Mouse (Mus musculus) embryo, embryonic 10.5 days (tissue): Measurements from ENCODE around the gene Chka.

Experiments
- DNase-seq: peaks from one replicate; pipeline ENCODE4 v3.0.0-alpha.2; 2015; ENCODE audit warnings: low spot score

Gene Chka

DNA sequence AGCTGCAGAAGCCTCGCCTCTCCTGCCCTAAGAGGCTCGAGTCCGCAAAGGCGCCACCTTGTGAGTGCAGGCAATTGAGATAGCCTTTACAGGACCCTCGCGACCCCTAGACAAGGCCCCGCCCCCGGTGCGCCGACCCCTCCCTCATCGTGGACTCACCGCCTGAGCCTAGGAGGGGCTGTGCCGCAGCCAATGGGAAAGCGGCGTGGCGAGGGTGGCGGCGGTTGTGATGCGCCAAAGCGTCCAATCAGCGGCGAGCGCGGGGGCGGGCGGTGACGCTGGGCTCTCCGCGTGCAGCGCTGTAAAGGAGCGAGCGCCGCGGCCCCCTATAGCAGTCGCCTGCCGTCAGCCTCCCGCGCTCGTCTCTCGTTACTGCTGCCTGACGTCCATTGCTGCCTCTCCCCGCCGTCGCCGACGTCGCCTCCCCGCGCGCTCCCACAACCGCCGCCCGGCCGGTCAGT, at the start of gene Chka:
TSS of gene Chka (plus strand) at position 272 of the 461 bp plus-strand sequence.
- peak; percentile 98 for DNase-seq

DNA sequence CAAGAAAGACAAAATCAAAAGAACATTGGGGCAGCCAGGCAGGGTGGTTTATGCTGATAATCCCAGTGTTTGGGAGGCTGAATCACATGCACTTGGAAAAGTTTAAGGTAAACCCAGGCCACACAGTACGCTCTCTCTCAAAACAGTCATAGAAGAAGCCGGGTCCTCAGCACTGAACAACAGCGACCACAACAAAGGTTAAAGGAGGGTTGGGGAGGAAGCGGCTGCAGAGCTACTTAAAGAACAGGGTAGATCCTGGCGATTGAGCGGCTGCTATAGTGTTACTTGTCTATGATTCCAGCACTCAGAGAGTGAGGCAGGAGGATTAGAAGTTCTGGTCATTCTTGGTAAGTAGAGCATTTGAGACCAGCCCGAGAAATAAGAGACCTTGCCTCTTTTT, 46.0 kb upstream of the Chka start:
- no peak for DNase-seq

DNA sequence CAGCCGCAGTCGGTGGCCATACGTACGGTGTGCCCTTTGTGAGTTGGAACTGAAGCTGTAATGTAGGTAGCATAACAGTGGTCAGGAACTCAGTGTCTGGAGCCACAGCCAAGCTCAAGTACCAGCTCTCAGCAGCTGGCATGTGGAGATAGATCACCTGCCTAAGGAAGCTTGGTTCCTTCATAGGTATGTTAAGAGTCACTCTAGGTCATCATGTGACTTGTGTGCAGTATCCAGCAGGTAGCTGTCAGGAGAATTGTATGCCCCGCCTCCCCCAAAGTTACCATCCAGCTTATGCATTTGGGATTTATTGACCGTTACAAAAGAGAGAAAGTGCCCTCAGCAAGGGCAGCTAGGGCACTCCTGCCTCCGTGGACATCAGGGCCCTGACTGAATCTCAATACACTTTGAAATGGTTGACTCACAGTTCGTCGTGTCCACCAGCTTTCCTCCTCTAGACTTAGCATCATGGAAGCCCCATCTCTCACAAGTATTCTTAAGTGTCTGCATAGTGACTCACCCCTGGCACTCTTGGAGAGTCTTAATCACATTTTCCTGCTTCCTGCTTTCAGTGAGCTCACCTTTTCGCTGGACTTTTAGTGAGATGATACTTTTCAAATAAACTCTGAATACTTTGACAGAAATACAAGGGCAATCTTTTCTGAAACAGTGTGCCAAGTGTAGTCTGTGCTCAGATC, 40.9 kb upstream of the Chka start:
- DNase-seq: no peak

GRCm38 (mm10) chr19:3814461-3814860, 37.1 kb upstream of the Chka start:
- no peak for DNase-seq

GRCm38 (mm10) chr19:3815824-3816223, 35.7 kb upstream of the Chka start:
- no peak for DNase-seq

- DNase-seq: no peak
These were observed 32.5 kb upstream of the Chka start for GRCm38 (mm10) chr19:3819080-3819479.

DNA sequence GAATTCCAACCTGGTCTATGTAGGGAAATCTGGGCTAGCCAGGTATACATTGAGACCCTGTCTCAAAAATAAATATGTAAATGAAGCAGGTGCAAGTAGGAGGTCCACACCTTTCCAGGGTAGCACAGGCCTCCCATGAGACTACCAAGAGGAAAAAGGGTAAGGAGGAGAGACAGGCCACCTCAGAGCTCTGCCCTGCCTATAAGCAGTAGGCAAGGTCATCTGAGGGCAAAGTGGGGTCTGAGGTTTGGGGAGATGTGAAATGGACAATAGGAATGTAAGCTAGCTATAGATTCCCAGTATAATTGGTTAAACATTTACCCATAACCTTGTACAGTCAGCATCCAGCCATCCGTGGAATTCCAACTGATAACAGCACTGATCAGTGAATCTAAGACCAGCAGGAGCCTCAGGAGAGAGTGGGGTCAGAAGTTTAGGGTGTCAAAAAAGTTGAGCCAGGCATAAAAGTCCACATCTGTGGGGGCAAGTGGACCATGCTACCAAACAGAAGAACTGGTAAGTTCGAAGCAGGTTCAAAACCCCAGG, 31.6 kb upstream of the Chka start:
- no peak for DNase-seq

GRCm38 (mm10) chr19:3825044-3825443, 26.5 kb upstream of the Chka start:
- no peak for DNase-seq

DNA sequence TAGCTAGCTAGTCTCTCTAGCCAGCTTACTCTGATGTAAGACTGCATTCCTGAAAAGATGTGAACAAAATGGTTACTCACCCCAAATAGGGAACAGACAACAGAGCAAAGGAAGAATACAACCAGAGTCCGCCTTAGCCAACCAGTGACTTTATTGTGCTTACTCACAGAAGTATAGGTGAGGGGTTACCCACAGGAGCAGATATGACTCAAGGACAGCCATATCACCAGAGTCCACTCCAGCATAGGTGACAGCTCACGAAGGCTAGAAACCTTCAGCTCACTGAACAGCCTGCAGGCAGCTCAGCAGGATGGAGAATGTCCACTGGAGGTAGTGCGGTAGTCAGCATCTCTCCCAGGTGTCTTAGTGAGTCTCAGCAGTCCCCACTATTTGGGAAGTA, 21.7 kb upstream of the Chka start:
- no peak for DNase-seq

GRCm38 (mm10) chr19:3831716-3832115, 19.9 kb upstream of the Chka start:
- DNase-seq: no peak

GRCm38 (mm10) chr19:3832851-3833353, 18.7 kb upstream of the Chka start:
- no peak for DNase-seq

- no peak for DNase-seq
These were observed 17.3 kb upstream of the Chka start for GRCm38 (mm10) chr19:3834301-3834700.

DNA sequence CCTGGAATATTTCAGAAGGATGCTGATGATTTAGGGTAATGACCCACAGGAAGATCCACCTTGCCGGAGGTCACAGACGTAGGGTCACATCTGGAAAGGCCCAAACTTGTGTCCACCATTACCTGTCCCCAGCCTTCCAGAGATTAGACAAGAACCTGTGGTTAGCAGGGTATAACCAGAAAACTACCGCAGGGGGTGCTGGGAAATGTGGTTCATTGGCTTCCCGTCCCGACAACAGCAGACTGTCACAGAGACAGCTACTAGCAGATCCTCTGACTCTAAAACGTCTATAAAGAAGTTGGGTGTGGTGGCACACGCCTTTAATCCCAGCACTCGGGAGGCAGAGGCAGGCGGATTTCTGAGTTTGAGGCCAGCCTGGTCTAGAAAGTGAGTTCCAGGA, 14.8 kb upstream of the Chka start:
- no peak for DNase-seq

GRCm38 (mm10) chr19:3838931-3839330, 12.6 kb upstream of the Chka start:
- no peak for DNase-seq

GRCm38 (mm10) chr19:3839686-3840085, 11.9 kb upstream of the Chka start:
- DNase-seq: no peak

DNA sequence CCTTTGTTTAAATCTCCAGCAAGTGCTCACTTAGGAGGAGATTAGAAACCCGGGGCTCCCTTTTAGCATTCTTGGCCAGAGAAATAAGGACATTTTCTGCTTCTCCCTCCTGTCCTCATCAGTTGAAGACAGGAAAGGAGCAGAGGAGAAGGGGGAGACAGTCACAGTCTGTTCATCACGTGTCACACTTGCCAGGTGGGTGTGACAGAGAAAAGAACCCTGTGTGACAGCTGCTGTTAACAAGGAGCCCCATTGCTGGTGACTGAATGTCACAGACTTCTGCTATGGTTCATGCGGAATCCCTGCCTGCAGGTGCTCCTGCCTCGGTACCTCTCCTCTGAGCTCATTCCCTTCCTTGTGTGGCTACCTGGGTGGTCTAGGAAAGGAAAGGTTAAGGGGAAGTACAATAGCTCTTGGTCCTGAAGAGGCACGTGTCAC, 11.3 kb upstream of the Chka start:
- no peak for DNase-seq

- DNase-seq: no peak
These were observed 10.9 kb upstream of the Chka start for GRCm38 (mm10) chr19:3840685-3841084.

GRCm38 (mm10) chr19:3842359-3843148, 9.0 kb upstream of the Chka start:
- DNase-seq: peak; percentile 27

DNA sequence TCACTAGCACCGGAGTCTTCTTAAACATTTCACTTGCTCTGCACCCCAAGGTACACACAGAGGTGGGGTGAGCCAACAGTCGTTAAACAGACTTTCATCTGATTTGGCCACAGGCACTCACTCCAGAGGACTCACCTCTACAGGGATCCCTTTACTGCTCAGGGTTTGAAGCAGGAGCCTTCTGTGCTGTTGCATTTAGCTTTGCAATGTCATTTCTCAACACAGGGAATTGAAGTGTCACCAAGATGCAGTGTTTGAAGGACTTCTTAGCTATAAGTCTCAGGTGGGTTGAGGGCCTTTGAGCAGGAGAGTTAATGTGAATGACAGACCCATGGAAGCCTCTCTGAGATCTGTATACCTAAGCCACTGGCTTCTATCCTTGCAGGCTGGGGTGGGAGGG, 7.9 kb upstream of the Chka start:
- no peak for DNase-seq

GRCm38 (mm10) chr19:3844836-3845235, 6.7 kb upstream of the Chka start:
- no peak for DNase-seq

GRCm38 (mm10) chr19:3845339-3845738, 6.2 kb upstream of the Chka start:
- DNase-seq: no peak

DNA sequence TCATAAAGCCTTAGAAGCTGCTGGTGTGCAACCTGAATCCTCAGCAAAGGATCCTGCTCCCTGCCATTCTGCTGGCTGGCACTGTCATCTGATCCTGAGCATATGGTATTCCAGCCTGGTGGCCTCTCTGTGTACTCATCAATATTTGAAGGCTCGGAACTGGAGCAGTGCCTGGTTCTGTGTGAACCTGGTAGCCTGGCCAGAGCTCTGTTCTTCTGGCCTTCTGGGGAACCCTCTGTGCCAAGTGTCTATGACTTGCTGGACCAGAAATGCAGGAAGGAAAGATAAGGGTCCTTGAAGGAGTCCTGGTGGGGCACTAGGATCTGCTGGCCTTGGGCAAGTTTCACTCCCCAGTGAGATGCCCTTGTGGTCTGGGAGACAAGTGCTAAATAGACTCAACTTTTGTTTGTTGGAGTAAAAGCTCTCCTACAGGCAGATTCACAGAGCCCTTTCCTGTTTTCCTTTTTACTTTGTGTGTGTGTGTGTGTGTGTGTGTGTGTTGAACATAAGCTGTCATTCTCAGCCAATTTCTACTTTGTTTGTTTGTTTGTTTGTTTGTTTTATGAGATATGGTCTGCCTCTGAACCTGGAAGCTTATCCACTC, 5.7 kb upstream of the Chka start:
- no peak for DNase-seq
